Mouse (Mus musculus) common myeloid progenitor, adult 5-6 weeks (primary cell): Measurements from ENCODE around the gene Ablim1. TPM values are rescaled to one million over a fixed set of nuclear protein-coding genes. Genes with fewer than 3 reads are reported as not detected.
"Not testable (repeated sequence)": the region's sequence is repeated elsewhere in the genome, so short reads cannot be mapped to it uniquely, and the experiment has no call there.

Experiments
- ATAC-seq: replicated peaks from 2 replicates; pipeline ENCODE4 v1.8.0; 2016; ENCODE audit warnings: low read depth, mild to moderate bottlenecking, moderate TSS enrichment, inconsistent platforms; ENCODE audit not compliant: poor library complexity, severe bottlenecking
- total RNA-seq: library from RNA; stranded (forward); fragments of 200-1000, 187-1606 nt; gene quantifications from 2 replicates; pipeline ENCODE4 v1.2.3, GENCODE M21; 2017

The Ablim1 gene
- total RNA-seq, 1 experiment from 2014 or later = 11.7 TPM

DNA sequence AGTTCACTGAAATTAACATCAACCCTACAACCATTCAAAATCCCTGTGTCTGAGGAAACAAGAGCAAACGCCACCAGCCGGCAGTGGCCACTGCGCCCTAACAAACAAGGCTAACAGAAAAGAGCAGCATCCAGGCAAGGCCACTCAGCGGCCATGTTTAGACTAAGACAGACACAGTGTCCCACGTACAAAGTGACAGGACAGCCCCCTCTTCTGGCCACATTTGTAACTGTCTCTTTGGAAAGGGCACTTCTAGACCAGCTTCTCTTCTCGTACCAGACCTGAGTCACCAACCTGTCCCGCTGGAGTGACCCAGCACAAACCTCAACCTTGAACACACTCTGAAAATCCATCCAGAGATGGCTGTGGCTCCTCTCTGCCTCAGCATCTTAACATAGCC is 178.5 kb downstream of the Ablim1 start:
- ATAC-seq = peak; percentile 59

DNA sequence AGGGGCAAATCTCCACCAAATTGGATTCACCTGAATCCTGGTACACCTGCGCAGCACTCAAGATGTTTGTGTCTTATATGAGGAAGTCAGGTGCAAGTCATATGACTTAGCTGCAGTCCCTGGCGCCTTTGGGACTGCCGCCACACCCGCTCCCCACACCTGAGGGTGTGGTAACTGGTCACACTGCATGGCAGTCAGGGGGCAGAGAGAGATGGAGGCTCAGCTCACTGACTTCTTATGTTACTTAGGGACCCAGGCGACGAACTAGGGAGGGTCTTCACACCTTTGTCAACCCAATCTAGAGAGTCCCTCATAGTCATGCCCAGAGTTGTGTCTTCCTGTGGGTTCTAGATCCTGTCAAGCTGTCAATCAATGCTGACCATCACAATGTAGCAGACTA is 179.1 kb downstream of the Ablim1 start:
- ATAC-seq = not testable (repeated sequence)

DNA sequence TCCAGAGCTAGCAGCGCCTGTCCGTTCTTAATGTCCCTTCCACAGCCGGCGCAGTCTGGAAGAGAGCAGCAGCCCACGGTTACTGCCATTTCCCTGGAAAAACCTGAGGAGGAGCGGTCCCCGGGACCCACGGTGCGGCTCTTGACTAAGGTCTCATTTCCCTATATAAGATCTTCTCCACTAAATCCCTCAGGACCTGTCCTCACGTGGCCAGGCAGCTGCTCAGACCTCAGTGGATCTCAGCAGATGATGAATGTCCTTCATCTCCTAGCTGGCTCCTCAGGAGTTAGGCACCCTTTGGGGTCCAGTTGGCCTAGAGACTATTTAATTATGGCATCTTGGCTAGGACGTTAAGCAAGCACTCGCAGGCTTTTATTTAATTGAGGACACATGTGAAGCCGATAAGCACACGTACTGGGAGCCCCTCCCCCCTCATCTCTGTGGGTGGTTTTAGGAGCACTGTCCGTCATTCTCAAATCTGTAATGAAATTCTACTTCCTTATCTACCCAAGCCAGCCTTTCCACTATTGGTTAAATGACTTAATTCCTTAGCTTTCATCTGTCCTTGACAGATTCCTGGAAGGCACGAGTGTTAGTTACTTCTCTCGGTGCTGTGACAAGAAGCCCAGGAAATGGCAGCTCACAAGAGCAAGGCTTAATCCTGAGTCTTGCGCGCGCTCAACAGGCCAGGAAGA is 179.9 kb downstream of the Ablim1 start:
- peak; percentile 24; the same call in 1 of the 2 replicates for ATAC-seq

DNA sequence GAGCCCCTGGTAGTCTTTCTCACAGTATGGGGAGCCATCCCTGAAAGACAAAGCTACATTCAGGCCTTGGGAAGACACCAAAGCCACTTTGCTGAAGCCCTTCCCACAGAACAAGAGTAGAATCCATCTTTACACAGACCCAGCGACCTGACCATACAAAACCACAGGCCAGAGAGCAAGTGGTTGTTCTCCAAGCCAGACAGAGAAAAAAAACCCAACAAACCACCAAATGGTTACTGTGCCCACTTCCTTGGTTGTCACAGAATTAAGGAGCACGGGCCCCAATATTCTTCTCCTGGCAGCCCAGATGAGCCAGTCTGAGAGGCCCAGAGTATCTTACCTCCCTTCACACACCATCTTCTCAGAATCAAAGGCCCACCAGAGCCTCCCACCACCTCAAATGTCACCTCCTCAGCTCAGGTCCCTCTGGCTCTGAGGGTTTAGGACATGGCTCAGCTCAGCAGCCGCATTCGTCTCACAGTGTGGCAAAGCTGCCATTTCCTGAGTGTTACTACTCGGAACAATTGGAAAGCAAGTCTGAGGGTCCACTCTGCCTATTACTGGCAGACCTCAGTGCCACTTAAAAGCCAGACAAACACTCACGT is 181.7 kb downstream of the Ablim1 start:
- no peak for ATAC-seq

DNA sequence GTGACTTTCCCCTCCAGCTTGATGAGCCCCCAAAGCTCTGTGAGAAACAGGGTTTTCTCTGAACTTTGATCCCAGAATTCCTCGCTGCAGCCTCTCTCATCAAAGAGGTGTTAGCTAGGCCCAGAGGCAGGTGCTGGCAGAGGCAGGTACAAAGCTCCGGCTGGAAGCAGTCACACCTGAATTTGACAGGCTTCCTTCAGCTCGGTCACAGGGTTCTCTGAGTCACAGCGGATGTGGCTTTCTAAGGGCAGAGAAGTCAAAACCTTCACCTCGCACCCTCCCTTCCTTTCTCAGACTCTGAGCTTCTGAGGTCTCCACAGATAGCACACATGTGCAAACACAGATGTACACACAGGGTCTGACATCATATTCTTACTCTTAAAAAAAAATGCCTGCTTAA is 182.4 kb downstream of the Ablim1 start:
- ATAC-seq = peak; percentile 45

DNA sequence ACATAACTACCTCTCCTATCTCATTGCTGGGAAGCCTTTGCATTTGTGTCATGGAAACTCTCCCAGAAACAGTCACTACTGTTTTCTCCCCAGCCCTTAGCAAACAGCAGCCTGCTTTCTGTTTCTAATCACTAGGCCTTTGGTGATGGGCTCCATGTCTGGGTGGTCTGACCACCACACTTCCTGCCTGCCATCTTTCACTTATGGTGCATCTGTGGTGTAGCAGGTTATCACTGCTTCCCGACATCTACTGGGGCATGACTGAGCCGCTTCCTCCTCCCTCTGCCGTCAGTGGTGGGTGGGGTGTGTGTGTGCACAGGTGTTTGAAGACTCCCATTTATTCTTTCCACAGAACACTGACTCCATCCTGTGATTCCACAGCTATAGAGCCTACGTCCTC is 183.4 kb downstream of the Ablim1 start:
- ATAC-seq = peak; percentile 45

DNA sequence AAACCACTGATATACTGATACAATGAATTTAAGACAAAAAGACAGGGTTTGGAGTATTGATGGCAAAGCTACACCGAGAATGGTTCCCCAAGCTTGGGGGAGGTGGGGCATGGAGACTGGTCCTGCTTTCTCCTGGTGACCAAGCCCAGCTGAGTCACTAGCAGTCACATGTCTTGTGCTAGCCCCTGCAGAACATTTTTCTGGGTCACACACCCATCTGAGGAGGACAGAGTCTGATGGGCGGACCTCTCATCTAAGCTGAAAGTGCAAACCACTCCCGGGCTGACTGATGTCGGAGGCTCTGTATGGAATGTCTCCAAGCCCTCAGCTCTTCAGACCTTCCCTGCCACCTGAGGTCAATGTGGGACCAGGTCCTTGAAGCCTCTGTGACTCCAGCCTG is 184.1 kb downstream of the Ablim1 start:
- no peak for ATAC-seq

DNA sequence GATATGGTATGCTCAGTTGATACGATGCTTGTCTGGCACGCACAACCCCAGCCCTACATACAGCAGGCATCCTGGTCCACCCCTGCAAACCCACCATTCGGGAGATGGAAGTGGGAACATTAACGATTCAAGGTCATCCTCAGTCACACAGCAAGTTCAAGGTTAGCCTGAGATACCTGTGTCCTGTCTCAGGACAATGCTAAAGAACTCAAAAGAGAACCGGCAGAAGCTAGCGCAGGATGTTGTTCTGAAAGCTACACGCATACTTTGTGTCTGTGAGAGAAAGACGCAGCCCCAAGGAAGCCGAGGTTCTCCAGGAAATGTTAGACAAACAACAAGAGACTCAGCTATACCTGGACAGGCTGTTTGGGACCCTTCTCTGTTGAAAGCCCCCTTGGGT is 185.0 kb downstream of the Ablim1 start:
- ATAC-seq = no peak

DNA sequence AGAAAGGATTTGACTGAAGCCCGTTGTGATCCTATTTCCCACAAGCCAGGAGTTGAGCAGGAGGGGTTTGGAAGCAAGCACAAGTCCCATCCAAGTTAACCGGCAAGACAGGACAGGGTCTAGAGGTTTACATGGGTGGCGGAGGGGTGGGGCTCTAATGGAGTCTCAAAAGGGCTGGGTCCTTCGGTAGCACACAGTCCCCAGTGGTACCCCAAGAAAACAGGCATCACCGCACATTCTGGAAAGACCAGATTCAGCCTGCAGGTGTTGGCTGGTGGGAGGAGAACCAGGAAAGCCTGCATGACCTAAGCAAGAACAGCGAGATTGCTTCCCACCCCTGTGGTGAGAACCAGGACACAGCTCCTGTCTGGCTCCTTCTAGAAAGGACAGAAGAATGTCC is 186.7 kb downstream of the Ablim1 start:
- ATAC-seq = no peak

DNA sequence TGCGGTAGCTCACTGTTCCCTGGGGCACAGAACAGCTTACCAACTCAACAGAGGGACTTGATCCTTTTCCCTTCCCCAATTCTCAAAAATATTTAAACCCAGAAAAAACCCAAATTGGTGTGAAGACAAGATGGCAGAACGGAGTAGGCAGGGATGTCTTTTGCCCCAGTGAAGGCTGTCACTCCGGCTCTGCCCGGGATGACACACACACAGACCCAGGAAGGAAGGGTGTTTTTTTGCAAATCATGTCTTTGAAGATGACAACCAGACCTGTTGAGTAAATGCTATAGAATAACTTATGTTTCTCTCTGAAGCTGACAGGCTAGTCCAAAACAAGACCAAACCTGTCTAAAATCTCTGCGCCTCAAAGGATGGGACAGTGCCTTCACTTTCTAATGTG is 187.2 kb downstream of the Ablim1 start:
- ATAC-seq = no peak

DNA sequence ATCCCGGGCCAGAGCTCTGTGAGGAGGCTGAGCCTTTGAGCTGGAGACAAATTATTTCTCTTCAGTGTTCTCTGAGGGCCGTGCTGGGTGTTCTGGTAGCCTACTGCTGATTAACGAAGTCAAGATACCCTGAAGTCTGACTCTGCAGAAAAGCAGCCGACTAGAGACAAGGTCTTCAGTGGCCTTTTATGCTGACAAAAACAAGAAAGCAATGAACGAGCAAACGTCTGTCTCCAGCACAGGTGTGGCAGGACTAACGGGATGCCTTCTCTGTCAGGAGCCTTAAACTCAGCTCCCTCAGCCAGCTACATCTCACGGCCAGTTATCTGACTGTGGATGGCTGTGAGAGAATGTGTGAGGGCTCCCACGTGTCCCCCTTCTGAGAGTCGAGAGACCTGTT is 187.8 kb downstream of the Ablim1 start:
- no peak for ATAC-seq

DNA sequence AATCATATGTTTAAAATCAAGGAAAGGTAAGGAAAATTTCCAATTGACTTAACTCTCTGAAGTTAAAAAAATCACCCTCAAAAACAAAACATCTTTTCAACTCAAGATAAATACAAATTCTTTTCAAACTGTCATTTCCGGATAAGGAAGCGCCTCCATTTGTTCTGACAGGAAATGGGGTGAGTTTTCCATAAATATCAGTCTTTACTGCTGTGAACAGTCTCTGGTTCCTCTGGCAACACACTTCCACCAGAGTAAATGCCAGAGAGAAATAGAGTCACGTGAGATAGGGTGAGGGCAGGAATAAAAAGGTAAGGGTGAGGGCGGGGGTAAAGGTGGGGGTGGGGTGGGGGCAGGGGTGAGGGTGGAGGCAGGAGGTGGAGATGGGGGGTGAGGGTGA is 189.8 kb downstream of the Ablim1 start:
- no peak for ATAC-seq

DNA sequence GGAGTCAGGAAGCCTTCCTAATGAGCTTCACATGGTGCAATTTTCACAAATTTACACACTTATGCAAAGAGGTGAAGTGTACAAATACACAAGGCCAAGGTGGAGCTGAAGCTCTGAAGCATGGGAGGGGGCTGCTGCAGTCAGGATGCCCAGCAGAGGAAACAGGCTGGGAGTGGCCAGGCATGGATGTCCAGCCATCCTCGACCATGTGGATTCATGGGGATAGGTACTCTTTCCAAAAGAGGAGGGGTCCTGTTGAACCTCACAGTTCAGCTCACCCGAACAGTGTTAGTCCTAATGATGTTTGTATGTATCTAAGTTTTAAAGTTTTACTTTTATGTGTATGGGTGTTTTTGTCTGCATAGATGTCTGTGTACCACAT is 190.6 kb downstream of the Ablim1 start:
- no peak for ATAC-seq

DNA sequence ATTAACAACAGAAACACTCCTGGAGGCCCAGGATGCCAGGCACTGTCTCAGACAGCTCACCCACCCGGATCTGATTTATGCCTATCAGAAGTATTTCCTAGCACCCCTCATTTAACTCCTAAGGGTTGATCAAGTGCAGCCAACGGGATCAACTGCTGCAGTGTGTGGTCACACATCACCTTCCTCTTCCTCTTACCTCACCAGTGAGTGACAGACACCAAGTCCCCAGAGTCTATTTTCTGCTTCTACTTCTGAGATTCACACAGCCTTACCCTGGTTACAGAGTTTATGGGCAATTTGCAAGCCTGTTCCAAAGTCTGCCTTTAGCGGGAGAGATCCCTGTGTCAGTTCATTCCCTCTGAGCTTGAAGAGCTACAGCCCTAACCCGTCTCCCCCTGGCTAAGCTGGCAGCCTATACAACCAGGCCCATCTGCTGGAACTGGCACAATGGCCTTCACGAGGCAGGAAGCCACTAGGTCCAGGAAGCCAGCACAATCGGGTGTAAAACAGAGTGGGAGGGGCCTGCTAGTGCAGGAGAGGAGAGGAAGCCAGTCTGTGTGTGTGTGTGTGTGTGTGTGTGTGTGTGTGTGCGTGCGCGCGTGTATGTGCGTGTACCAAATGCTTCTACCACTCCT is 191.1 kb downstream of the Ablim1 start:
- peak; percentile 79 for ATAC-seq

DNA sequence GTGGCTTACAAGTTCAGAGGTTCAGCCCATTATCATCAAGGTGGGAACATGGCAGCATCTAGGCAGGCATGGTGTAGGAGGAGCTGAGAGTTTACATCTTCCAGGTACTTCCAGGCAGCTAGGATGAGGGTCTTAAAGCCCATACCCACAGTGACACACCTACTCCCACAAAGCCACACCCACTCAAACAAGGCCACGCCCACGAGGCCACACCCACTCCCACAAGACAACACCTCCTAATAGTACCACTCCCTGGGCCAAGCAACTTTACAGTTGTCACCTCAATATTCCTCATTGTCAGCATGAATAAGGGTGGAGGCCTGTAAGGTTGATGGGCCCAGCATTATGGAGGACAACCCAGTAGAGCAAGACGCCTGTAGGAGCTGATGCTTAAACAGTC is 192.5 kb downstream of the Ablim1 start:
- no peak for ATAC-seq

DNA sequence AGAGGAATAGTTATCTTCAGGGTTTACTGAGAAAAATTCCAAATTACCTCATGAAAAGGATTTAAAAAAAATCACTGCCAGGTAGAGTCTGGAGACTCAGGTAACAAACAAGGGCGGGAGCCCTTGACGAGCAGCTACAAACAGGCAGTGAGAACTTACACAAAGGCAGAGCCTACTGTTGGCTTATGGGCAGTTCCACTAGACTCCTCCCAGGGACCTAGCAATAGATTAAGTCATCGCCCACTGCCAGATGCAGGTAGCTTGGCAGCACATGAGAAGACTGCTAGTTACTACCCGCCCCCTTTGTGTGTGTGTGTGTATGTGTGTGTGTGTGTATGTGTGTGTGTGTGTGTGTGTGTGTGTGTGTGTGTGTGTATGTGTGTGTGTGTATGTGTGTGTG is 193.7 kb downstream of the Ablim1 start:
- ATAC-seq = no peak

DNA sequence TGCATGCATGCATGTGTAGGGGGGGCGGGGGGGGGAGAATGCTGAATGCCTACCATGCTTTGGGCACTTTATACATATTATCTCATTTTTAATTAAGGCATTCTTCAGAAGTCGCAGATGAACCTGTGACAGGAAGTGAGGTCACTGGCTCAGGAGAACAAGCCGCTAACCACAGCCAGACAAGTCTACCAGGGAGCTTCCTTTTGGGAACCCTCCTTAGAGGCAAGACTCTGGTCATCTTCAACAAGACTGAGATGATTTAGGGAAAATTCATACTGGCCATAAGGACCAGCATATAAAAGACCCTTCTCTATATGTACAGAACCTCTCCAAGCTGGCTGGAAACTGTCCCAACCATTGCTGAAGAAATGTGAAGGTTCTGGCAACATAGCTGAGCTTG is 195.1 kb downstream of the Ablim1 start:
- no peak for ATAC-seq

DNA sequence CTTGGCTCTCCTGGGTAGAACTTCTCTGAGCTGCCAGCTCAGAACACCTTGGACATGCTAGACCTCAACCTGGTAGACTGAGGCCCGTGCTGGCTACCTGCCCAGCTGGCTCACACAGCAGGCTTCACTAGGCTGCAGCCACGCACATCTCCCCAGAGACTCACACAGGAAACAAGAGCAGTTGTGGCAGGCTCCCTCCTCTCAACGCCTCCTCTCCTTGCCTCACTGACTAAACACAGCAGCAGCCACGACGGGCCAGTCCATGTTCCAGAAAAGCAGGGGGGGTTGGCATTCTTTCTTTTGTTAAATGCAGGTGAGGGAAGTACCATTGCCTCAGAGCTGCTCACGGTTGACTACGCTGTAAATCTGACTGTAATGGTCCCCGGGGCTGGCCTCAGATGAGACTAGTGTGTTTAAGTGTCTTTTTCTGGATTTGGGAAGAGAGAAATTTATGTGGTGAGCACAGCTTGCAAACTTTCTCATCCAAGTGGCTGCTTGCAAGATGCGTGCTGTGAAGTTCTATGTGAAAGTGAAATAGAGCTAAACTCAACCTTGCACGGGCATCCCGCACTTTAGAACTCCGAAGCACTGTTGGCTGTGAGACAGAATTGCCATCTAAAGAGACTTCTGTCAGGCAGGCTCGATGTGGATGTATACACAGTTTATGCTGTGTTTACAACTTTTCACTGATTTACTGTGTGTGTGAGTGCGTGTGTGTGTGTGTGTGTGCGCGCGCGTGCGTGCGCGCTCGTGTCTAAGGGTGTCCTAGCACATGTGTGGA is 195.7 kb downstream of the Ablim1 start:
- peak; percentile 24; the same call in 1 of the 2 replicates for ATAC-seq

DNA sequence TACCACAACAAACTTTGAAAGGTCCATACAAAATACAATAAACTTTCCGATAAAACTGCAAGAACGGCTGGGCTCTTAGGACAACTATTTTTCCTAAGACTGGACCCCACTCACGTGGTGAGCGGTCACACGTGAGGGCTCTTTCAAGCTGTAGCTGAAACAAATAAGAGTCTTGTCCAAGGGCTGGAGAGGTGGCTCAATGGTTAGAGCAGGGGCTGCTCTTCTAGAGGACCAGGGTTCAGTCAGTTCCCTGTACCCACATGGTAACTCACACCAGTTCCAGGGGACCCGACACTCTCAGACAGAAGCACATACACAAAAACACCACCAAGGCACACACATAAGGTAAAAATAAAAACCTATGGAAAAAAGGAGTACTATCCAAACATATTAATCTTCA is 197.0 kb downstream of the Ablim1 start:
- no peak for ATAC-seq

DNA sequence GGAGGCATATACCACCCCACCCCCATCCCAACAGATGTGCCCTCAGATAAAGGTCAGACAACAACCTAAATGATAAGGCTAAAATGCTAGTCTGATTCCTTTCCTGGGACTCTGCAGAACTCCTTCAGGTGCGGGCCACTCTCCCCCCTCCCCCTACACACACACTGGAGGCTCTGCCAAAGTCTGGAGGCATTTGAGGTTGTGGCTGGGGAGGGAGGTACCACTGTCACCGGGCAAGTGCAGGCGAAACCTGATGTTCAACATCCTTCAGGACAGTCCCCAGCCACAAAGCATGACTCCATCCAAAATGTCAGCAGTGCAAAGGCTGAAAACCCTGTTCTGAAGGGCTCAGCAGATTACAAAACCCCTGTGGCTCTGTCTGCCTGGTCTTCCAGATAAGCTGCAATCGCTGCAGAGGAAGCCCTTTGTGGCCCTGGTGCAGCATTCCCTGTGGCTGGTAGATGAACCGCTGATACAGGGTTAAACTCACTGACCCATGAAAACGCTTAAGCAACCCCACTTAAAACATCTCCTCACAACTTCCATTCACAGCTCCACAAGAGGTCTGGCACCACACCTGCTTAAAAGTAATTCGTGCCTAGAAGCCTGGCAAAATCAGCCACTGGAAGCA is 197.7 kb downstream of the Ablim1 start:
- peak; percentile 78 for ATAC-seq
